Mouse (Mus musculus) adrenal gland, postnatal 4 days (tissue): ENCODE data around the gene Spint1. TPM values are rescaled to one million over a fixed set of nuclear protein-coding genes. Genes with fewer than 3 reads are reported as not detected.

Experiments
- DNase-seq, 2 experiments: peaks; one replicate each; pipeline ENCODE4 v3.0.0; 2021 to 2022; ENCODE audit warnings: low spot score in 2 of 2, mixed read lengths in 2 of 2
- total RNA-seq, 2 experiments: library from RNA; stranded (reverse); gene quantifications; 2 replicates each; pipeline ENCODE4 v1.2.3; 2021

The Spint1 gene
- total RNA-seq, 2 experiments from 2014 or later = 8.2 to 17.6 TPM

GRCm38 (mm10) chr2:119292852-119293251 lies 55.7 kb downstream of the Spint1 start:
- no peak for DNase-seq

- DNase-seq = no peak
These were observed 56.1 kb downstream of the Spint1 start for GRCm38 (mm10) chr2:119293311-119293710.

GRCm38 (mm10) chr2:119293776-119294390 lies 56.7 kb downstream of the Spint1 start:
- no peak for DNase-seq

- DNase-seq = no peak
These were observed 57.2 kb downstream of the Spint1 start for GRCm38 (mm10) chr2:119294411-119294810.

- no peak for DNase-seq
These were observed 59.6 kb downstream of the Spint1 start for GRCm38 (mm10) chr2:119296756-119297155.

GRCm38 (mm10) chr2:119297506-119297905 lies 60.3 kb downstream of the Spint1 start:
- no peak for DNase-seq

GRCm38 (mm10) chr2:119298330-119298729 lies 61.2 kb downstream of the Spint1 start:
- DNase-seq = peak in 1 of 2 experiments; percentile 47

GRCm38 (mm10) chr2:119298839-119299238 lies 61.7 kb downstream of the Spint1 start:
- DNase-seq = no peak

Other genes with a start within 250 kb of the Spint1 start
- gene Ccdc32, start 208.0 kb upstream of the Spint1 start, total RNA-seq = 10 to 100 TPM; 20.0 to 20.2 TPM
- 1 to 10 TPM; 8.6 to 8.7 TPM for gene Rpusd2, start 202.6 kb upstream of the Spint1 start, total RNA-seq
- gene Knl1, start 190.2 kb upstream of the Spint1 start, total RNA-seq = 10 to 100 TPM; 11.6 to 13.5 TPM
- gene Rad51, start 124.6 kb upstream of the Spint1 start, total RNA-seq = 10 to 100 TPM; 13.5 to 17.3 TPM
- gene Rmdn3, start 80.3 kb upstream of the Spint1 start, total RNA-seq = 10 to 100 TPM; 40.5 to 42.5 TPM
- 10 to 100 TPM in 1 of 2 experiments, 1 to 10 TPM in 1; 7.2 to 16.8 TPM for gene Gchfr, start 69.6 kb upstream of the Spint1 start, total RNA-seq
- gene Gm14137, start 62.9 kb upstream of the Spint1 start, total RNA-seq = under 1 TPM; 0.25 to 0.34 TPM
- gene Zfyve19, start 28.7 kb upstream of the Spint1 start, total RNA-seq = 10 to 100 TPM; 38.8 to 43.2 TPM
- 10 to 100 TPM; 24.4 to 26.0 TPM for gene Dnajc17, start 28.6 kb upstream of the Spint1 start, total RNA-seq
- gene Ppp1r14d, start 7.5 kb upstream of the Spint1 start, total RNA-seq = not detected
- gene Rhov, start 33.9 kb downstream of the Spint1 start, total RNA-seq = under 1 TPM; 0.62 to 0.76 TPM
- 10 to 100 TPM; 24.3 to 24.4 TPM for gene Vps18, start 51.4 kb downstream of the Spint1 start, total RNA-seq
- 10 to 100 TPM; 13.8 to 15.0 TPM for gene Dll4, start 88.4 kb downstream of the Spint1 start, total RNA-seq
- gene Chac1, start 113.9 kb downstream of the Spint1 start, total RNA-seq = 1 to 10 TPM; 1.3 to 2.0 TPM
- gene Ino80, start 240.3 kb downstream of the Spint1 start, total RNA-seq = 10 to 100 TPM; 25.0 to 26.7 TPM